In genomic region chr3:144446081-144446634, GRCm38 (mm10) we compare ENCODE assay signal across 26 mouse cellular contexts.
A peak's percentile ranks its signal among the peaks of the same experiment; 100 is the strongest.
DNase-seq lines count a peak whose midpoint lies in the region; ATAC-seq and TF ChIP-seq lines count a peak whose summit lies in the region.
"Had no signal": no experiment of that assay in that cellular context is flagged by ENCODE, and none has a peak within 500 bp of the region (broad histone marks: within the 10 kb centered on the region; RNA-seq: fewer than 3 reads in every experiment).

No protein-coding gene starts in this region.

- no peaks in the 10 kb centered on the region for H3K9me3 ChIP-seq in liver, embryonic 12.5 days (replicated peaks)
- H3K9me3 ChIP-seq in intestine, embryonic 16.5 days (ENCODE audit: control insufficient read depth, low read length), result no peaks in the 10 kb centered on the region
- H3K9me3 ChIP-seq: forebrain, embryonic 13.5 days; limb, embryonic 13.5 days; liver, embryonic 15.5 days; stomach, embryonic 15.5 days had no signal

- ATAC-seq in liver, embryonic 12.5 days, result no peak
- ATAC-seq in CD4-positive, CD25-positive, alpha-beta regulatory T cell, adult 4 months, result peak; percentile 68
- peak; percentile 73 for ATAC-seq in intestine, embryonic 16.5 days
- ATAC-seq: forebrain, embryonic 13.5 days; inflammation-experienced regulatory T-cells, adult 6 months had no signal

- no peaks in the 10 kb centered on the region for H3K79me2 ChIP-seq in liver, adult 2 months (ENCODE audit: control insufficient read depth, insufficient read depth, low read length)

- H3K36me3 ChIP-seq in liver, adult 2 months (ENCODE audit: control insufficient read depth, insufficient read depth, low read length), result no peaks in the 10 kb centered on the region
- H3K36me3 ChIP-seq in liver, embryonic 12.5 days, result peaks cover 30% of the 10 kb centered on the region
- no peaks in the 10 kb centered on the region for H3K36me3 ChIP-seq in intestine, embryonic 16.5 days (ENCODE audit: control insufficient read depth, insufficient read depth, low read length)
- H3K36me3 ChIP-seq: liver, embryonic 15.5 days had no signal

- peak overlapping the region; percentile 17; the same call in 1 of the 2 replicates for H3K27ac ChIP-seq in liver, adult 2 months (replicated peaks; ENCODE audit: insufficient read depth, low read depth, low read length)
- no peak overlapping the region for H3K27ac ChIP-seq in liver, embryonic 12.5 days
- no peak overlapping the region for H3K27ac ChIP-seq in intestine, embryonic 16.5 days (ENCODE audit: low read length)
- H3K27ac ChIP-seq: forebrain, embryonic 13.5 days; hindbrain, embryonic 14.5 days; left cerebral cortex, adult 2 months; limb, embryonic 13.5 days; liver, embryonic 15.5 days; macrophage; stomach, embryonic 15.5 days had no signal

- no peak overlapping the region for H3K9ac ChIP-seq in liver, adult 2 months (ENCODE audit: low read depth, low read length)
- H3K9ac ChIP-seq in liver, embryonic 12.5 days, result no peak overlapping the region
- no peak overlapping the region for H3K9ac ChIP-seq in intestine, embryonic 16.5 days (ENCODE audit: low read depth, low read length)
- H3K9ac ChIP-seq: forebrain, embryonic 13.5 days; hindbrain, embryonic 14.5 days; limb, embryonic 13.5 days; liver, embryonic 15.5 days; stomach, embryonic 15.5 days had no signal

- H3K4me2 ChIP-seq in liver, embryonic 12.5 days, result no peak overlapping the region
- no peak overlapping the region for H3K4me2 ChIP-seq in intestine, embryonic 16.5 days (ENCODE audit: low read depth, low read length)
- H3K4me2 ChIP-seq: forebrain, embryonic 13.5 days; heart, embryonic 11.5 days; hindbrain, embryonic 14.5 days; limb, embryonic 13.5 days; liver, embryonic 15.5 days; stomach, embryonic 15.5 days had no signal

- 38% methylated on average over 14 of the region's 14 CpGs for WGBS in liver, adult 2 months
- WGBS in liver, embryonic 12.5 days (ENCODE audit: insufficient replicate concordance), result 84% methylated on average over 14 of the region's 14 CpGs
- WGBS in intestine, embryonic 16.5 days, result 58% methylated on average over 14 of the region's 14 CpGs

- H3K4me3 ChIP-seq in liver, adult 2 months (ENCODE audit: insufficient read depth, low read depth, low read length), result no peak overlapping the region
- H3K4me3 ChIP-seq in liver, embryonic 12.5 days, result no peak overlapping the region
- H3K4me3 ChIP-seq in intestine, embryonic 16.5 days (ENCODE audit: low read length), result no peak overlapping the region
- H3K4me3 ChIP-seq: forebrain, embryonic 13.5 days; left cerebral cortex, adult 2 months; limb, embryonic 13.5 days; liver, embryonic 15.5 days; stomach, embryonic 15.5 days had no signal

- no peaks in the 10 kb centered on the region for H3K27me3 ChIP-seq in liver, adult 2 months (ENCODE audit: control insufficient read depth, insufficient read depth, low read length)
- H3K27me3 ChIP-seq in liver, embryonic 12.5 days (replicated peaks), result no peaks in the 10 kb centered on the region
- H3K27me3 ChIP-seq in intestine, embryonic 16.5 days (replicated peaks; ENCODE audit: control insufficient read depth, insufficient read depth, low read length), result no peaks in the 10 kb centered on the region
- H3K27me3 ChIP-seq: forebrain, embryonic 13.5 days; limb, embryonic 13.5 days; liver, embryonic 15.5 days; stomach, embryonic 15.5 days had no signal

- no peak for TF ChIP-seq CTCF in liver, adult 2 months (IDR thresholded peaks at IDR 0.05; ENCODE audit: low read depth, low read length)

- TF ChIP-seq POLR2A in liver, adult 2 months (IDR thresholded peaks at IDR 0.05; ENCODE audit: extremely low read depth, insufficient read depth, low read length), result no peak

- H3K4me1 ChIP-seq in liver, adult 2 months (ENCODE audit: control insufficient read depth, insufficient read depth, low read length), result peaks cover 7% of the 10 kb centered on the region
- peaks cover 22% of the 10 kb centered on the region for H3K4me1 ChIP-seq in liver, embryonic 12.5 days
- H3K4me1 ChIP-seq in intestine, embryonic 16.5 days (ENCODE audit: control insufficient read depth, insufficient read depth, low read length), result peaks cover 8% of the 10 kb centered on the region; the same call in 1 of the 2 replicates
- H3K4me1 ChIP-seq: forebrain, embryonic 13.5 days; limb, embryonic 13.5 days; stomach, embryonic 15.5 days had no signal

- peak; percentile 58 for DNase-seq in liver, adult 2 months (ENCODE audit: extremely low read depth, low read depth, low spot score)
- DNase-seq in yolk sac, embryonic 10.5 days (ENCODE audit: low spot score), result peak; percentile 42
- DNase-seq in spleen, postnatal 10 days (ENCODE audit: low spot score in 2 of 2), result no peak
- DNase-seq in layer of hippocampus, adult 9-11 months, result no peak
- DNase-seq: adrenal gland, adult 8-10 months; cerebellum, adult 8-10 months; cerebellum, postnatal 25 days; gastrocnemius, postnatal 14 days; heart, postnatal 4 days; kidney, adult 9 months; kidney, postnatal 10 days; lung, postnatal 10 days; midbrain, embryonic 14.5 days; thymus, postnatal 14 days had no signal

Comparison
In these comparisons a context has a peak if more than half of its experiments do, and no peak if none do; other contexts are left out.
1. DNase-seq: peak in liver, adult 2 months (single experiment) and yolk sac, embryonic 10.5 days (single experiment); none in spleen, postnatal 10 days (0 of 2) and layer of hippocampus, adult 9-11 months (single experiment).